Mouse (Mus musculus): ENCODE data around the gene Rhebl1. TPM values are rescaled to one million over a fixed set of nuclear protein-coding genes. Genes with fewer than 3 reads are reported as not detected.

The Rhebl1 gene
- polyA plus RNA-seq, 1 experiment from 2014 or later: 5.9 TPM

GRCm38 (mm10) chr15:98887526-98887925 lies 6.8 kb downstream of the Rhebl1 start:
- Histone ChIP-seq H3K27me3 (peaks cover 2% of the 10 kb centered on the region; the same call in 1 of the 2 replicates), H3K9me3 (replicated peaks) (no peaks in the 10 kb centered on the region), H3K4me2 (no peak overlapping the region), H3K4me3 (no peak overlapping the region), H3K9ac (no peak overlapping the region), H3K4me1 (replicated peaks) (peaks cover 9% of the 10 kb centered on the region), H3K36me3 (no peaks in the 10 kb centered on the region), H3K27ac (no peak overlapping the region)
- WGBS: 79% methylated on average over 7 of the region's 7 CpGs
- no peak for ATAC-seq (replicated peaks; ENCODE audit: insufficient number of reproducible peaks, insufficient read depth, low FRiP score, low read depth)

GRCm38 (mm10) chr15:98886667-98887387 lies 7.5 kb downstream of the Rhebl1 start:
- WGBS: 63% methylated on average over 8 of the region's 8 CpGs
- no peaks in the 10 kb centered on the region; the same call in 1 of the 2 replicates for H3K27me3 ChIP-seq
- H3K27ac ChIP-seq: no peak overlapping the region
- H3K4me3 ChIP-seq: no peak overlapping the region
- no peaks in the 10 kb centered on the region for H3K9me3 ChIP-seq (replicated peaks)
- H3K9ac ChIP-seq: no peak overlapping the region
- no peaks in the 10 kb centered on the region for H3K36me3 ChIP-seq
- ATAC-seq (replicated peaks; ENCODE audit: insufficient number of reproducible peaks, insufficient read depth, low FRiP score, low read depth): no peak
- no peak overlapping the region for H3K4me2 ChIP-seq
- peaks cover 5% of the 10 kb centered on the region for H3K4me1 ChIP-seq (replicated peaks)

GRCm38 (mm10) chr15:98884106-98884505 lies 10.2 kb downstream of the Rhebl1 start:
- H3K36me3 ChIP-seq: no peaks in the 10 kb centered on the region
- 76% methylated on average over 1 of the region's 1 CpGs for WGBS
- no peaks in the 10 kb centered on the region; the same call in 1 of the 2 replicates for H3K27me3 ChIP-seq
- H3K4me2 ChIP-seq: no peak overlapping the region
- H3K4me1 ChIP-seq (replicated peaks): peaks cover 12% of the 10 kb centered on the region
- no peak for ATAC-seq (replicated peaks; ENCODE audit: insufficient number of reproducible peaks, insufficient read depth, low FRiP score, low read depth)
- H3K4me3 ChIP-seq: no peak overlapping the region
- H3K9ac ChIP-seq: no peak overlapping the region
- no peak overlapping the region for H3K27ac ChIP-seq
- no peaks in the 10 kb centered on the region for H3K9me3 ChIP-seq (replicated peaks)

DNA sequence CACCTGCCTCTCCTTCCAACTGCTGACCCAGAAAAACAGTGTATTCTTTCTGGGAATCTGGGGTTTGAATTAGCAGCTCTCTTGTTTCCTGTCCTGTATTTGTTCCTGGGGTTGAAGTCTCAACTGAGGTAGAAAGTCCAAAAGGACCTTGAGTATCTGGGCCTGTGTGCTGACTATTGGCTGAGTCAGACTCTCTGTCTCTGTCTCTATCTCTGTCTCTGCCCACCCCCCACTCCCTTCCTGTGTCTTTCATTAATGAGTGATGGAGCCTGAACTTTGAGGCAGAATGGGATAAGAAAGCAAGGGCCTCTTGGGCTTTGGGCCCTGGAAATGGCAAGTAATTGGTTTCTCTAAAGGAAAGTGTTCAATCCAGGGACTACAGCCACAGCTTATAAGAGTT lies 10.7 kb downstream of the Rhebl1 start:
- H3K27ac ChIP-seq: no peak overlapping the region
- no peaks in the 10 kb centered on the region for H3K36me3 ChIP-seq
- no peaks in the 10 kb centered on the region; the same call in 1 of the 2 replicates for H3K27me3 ChIP-seq
- H3K4me1 ChIP-seq (replicated peaks): peaks cover 12% of the 10 kb centered on the region
- ATAC-seq (replicated peaks; ENCODE audit: insufficient number of reproducible peaks, insufficient read depth, low FRiP score, low read depth): no peak
- no peak overlapping the region for H3K4me3 ChIP-seq
- H3K4me2 ChIP-seq: no peak overlapping the region
- H3K9me3 ChIP-seq (replicated peaks): no peaks in the 10 kb centered on the region
- no peak overlapping the region for H3K9ac ChIP-seq

GRCm38 (mm10) chr15:98881656-98882008 lies 12.7 kb downstream of the Rhebl1 start:
- no peak for ATAC-seq (replicated peaks; ENCODE audit: insufficient number of reproducible peaks, insufficient read depth, low FRiP score, low read depth)
- Histone ChIP-seq H3K4me1 (replicated peaks) (peaks cover 12% of the 10 kb centered on the region), H3K27ac (no peak overlapping the region), H3K9me3 (replicated peaks) (no peaks in the 10 kb centered on the region), H3K4me3 (peak overlapping the region; percentile 88), H3K36me3 (no peaks in the 10 kb centered on the region), H3K9ac (no peak overlapping the region; the same call in 1 of the 2 replicates), H3K4me2 (peak overlapping the region; percentile 99), H3K27me3 (no peaks in the 10 kb centered on the region)
- 19% methylated on average over 5 of the region's 5 CpGs for WGBS

DNA sequence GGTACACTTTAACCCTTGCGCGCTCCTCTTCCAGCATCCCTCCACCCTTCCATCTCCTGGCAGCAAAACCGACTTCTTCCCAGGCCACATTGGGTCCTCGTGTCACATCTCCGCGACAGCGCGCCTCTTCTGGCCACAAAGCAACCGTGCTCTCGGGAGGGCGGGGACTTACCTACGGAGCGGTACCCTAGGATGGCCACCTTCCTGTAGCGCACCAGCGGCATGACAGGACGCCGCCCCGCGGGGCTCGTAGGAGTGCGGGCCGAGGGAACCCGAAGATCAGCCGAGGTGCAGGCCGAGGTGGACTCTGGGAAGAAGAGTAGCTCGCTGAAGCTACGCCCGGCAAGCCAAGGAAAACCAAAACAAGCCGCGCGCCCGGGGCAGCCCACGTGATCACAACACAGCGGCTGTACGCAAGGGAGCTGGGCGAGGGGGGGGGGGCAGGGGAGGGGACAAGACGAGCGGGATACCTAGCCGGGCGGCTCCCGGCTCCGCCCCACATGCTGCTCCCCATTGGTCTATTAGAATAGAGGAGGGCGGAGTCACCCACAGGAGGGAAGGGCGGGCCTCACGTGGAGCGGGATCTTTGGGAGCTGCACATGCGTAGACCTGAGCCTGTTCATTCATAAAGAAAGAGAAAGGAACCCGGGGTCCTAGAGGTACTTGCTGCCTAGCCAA lies 13.2 kb downstream of the Rhebl1 start:
- peaks cover 12% of the 10 kb centered on the region for H3K4me1 ChIP-seq (replicated peaks)
- ATAC-seq (replicated peaks; ENCODE audit: insufficient number of reproducible peaks, insufficient read depth, low FRiP score, low read depth): peak; percentile 97
- under 1% methylated on average over 45 of the region's 48 CpGs for WGBS
- H3K4me3 ChIP-seq: peak overlapping the region; percentile 88
- peak overlapping the region; percentile 78 for H3K27ac ChIP-seq
- no peaks in the 10 kb centered on the region for H3K27me3 ChIP-seq
- H3K4me2 ChIP-seq: peak overlapping the region; percentile 99
- no peaks in the 10 kb centered on the region for H3K9me3 ChIP-seq (replicated peaks)
- no peaks in the 10 kb centered on the region for H3K36me3 ChIP-seq
- H3K9ac ChIP-seq: peak overlapping the region; percentile 77

- Histone ChIP-seq H3K27ac (no peak overlapping the region), H3K27me3 (no peaks in the 10 kb centered on the region), H3K9ac (no peak overlapping the region), H3K4me2 (no peak overlapping the region), H3K4me3 (no peak overlapping the region), H3K36me3 (no peaks in the 10 kb centered on the region), H3K9me3 (replicated peaks) (no peaks in the 10 kb centered on the region), H3K4me1 (replicated peaks) (peaks cover 19% of the 10 kb centered on the region)
- ATAC-seq (replicated peaks; ENCODE audit: insufficient number of reproducible peaks, insufficient read depth, low FRiP score, low read depth): no peak
- WGBS: 9% methylated on average over 3 of the region's 3 CpGs
Measured at GRCm38 (mm10) chr15:98877331-98877730, 17.0 kb downstream of the Rhebl1 start.

GRCm38 (mm10) chr15:98871916-98872888 lies 22.1 kb downstream of the Rhebl1 start:
- 1% methylated on average over 51 of the region's 51 CpGs for WGBS
- Histone ChIP-seq H3K4me1 (replicated peaks) (peaks cover 35% of the 10 kb centered on the region), H3K4me3 (peak overlapping the region; percentile 63), H3K9ac (peak overlapping the region; percentile 92), H3K4me2 (peak overlapping the region; percentile 94), H3K9me3 (replicated peaks) (no peaks in the 10 kb centered on the region), H3K36me3 (no peaks in the 10 kb centered on the region), H3K27ac (peak overlapping the region; percentile 96), H3K27me3 (no peaks in the 10 kb centered on the region)
- peak; percentile 60 for ATAC-seq (replicated peaks; ENCODE audit: insufficient number of reproducible peaks, insufficient read depth, low FRiP score, low read depth)

- H3K4me1 ChIP-seq (replicated peaks): peaks cover 40% of the 10 kb centered on the region
- peak within 1 kb of the TSS; percentile 96 for H3K27ac ChIP-seq
- peak within 1 kb of the TSS; percentile 94 for H3K4me2 ChIP-seq
- WGBS: under 1% methylated on average over 66 of the region's 94 CpGs
- peak within 1 kb of the TSS; percentile 63 for H3K4me3 ChIP-seq
- H3K9me3 ChIP-seq (replicated peaks): no peaks in the 10 kb centered on the region
- H3K27me3 ChIP-seq: no peaks in the 10 kb centered on the region
- H3K36me3 ChIP-seq: peaks cover 3% of the 10 kb centered on the region; the same call in 1 of the 2 replicates
- H3K9ac ChIP-seq: peak within 1 kb of the TSS; percentile 92
- peak; percentile 51 for ATAC-seq (replicated peaks; ENCODE audit: insufficient number of reproducible peaks, insufficient read depth, low FRiP score, low read depth)
Measured at GRCm38 (mm10) chr15:98871070-98871915, 23.0 kb downstream of the Rhebl1 start, which contains the start of gene Kmt2d. Gene Kmt2d (minus strand): TSS chr15:98871204.

DNA sequence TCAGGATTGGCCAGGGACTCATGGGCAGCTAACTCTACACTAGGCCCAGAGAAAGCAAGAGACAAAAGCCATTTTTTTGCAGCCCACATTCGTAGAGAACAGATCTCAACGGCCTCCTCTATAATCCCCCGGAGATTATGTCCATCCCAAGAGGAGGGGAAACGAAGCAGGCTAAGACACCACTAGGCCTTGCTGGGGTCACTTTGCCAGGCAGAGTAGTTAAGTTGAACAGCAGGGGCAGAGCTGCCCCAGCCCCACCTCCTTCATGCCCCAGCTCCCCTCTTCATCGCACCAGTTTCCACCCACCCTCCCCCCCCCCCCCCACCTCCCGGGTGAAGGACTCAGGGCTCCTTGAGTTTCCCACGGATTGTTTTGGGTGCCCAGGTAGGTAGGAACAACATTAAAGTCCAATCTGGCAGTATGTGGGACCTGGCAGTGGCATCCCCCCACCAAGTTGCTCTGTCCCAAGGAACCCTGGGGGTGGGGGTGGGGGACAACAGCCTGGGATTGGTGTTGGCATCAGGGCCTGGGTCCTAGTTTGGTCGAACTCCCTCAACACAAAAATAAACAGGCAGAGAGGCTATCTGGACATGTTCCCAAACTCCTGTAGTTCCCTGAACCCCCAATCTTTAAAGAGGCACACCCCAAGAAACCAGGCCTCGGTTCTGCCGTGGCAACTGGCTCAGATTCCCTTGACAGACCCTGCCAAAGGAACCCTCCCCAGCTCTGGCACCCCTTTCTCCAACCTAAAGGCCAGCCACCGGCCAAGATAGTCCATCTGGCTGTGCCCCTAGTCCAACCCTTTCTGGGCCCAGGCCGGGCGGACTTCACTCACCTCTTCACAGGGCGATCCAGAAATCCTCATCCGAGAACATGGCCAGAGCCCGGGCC lies 23.9 kb downstream of the Rhebl1 start:
- peaks cover 11% of the 10 kb centered on the region for H3K36me3 ChIP-seq
- H3K9me3 ChIP-seq (replicated peaks): no peaks in the 10 kb centered on the region
- H3K27me3 ChIP-seq: no peaks in the 10 kb centered on the region
- peak overlapping the region; percentile 96 for H3K27ac ChIP-seq
- H3K4me2 ChIP-seq: peak overlapping the region; percentile 94
- H3K4me1 ChIP-seq (replicated peaks): peaks cover 40% of the 10 kb centered on the region
- WGBS: 1% methylated on average over 16 of the region's 16 CpGs
- peak overlapping the region; percentile 63 for H3K4me3 ChIP-seq
- peak overlapping the region; percentile 92 for H3K9ac ChIP-seq
- no peak for ATAC-seq (replicated peaks; ENCODE audit: insufficient number of reproducible peaks, insufficient read depth, low FRiP score, low read depth)

Measured in heart, embryonic 15.5 days (tissue).